Mouse (Mus musculus) brain, embryonic 18.5 days (tissue): Measurements from ENCODE around the gene Lmln.
"Not testable (repeated sequence)": the region's sequence is repeated elsewhere in the genome, so short reads cannot be mapped to it uniquely, and the experiment has no call there.

Source experiments
- DNase-seq: peaks from one replicate; pipeline ENCODE4 v3.0.0-alpha.2; 2012; ENCODE audit warnings: low read depth, low spot score

Gene Lmln

GRCm38 (mm10) chr16:33135167-33135566 lies 72.8 kb downstream of the Lmln start:
- DNase-seq: no peak

- DNase-seq: not testable (repeated sequence)
These were observed 76.7 kb downstream of the Lmln start for GRCm38 (mm10) chr16:33139061-33139460.

DNA sequence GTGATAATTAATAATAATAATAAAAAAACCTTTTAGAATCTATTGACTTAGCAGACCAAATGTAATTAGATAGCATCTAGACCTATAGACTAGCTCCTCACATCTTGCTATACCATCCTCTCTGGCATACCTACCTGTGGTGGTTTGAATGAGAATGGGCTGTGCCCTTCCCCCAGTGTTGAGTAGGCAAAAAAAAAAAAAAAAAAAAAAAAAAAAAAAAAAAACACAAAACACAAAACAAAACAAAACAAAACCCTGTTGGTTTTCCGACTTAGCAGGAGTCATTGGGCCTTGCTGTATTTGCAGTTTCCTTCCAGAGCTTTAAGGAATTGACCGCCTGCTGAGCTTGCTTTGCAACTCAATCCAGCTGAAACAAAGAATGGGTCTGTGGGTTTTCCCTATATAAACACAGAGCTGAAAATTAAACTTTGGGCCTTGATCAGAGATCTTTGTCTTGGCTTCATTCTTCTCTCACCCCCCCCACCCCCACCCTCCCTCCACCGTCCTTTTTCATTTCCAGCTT lies 79.5 kb downstream of the Lmln start:
- DNase-seq: no peak

- DNase-seq: no peak
These were observed 81.1 kb downstream of the Lmln start for GRCm38 (mm10) chr16:33143452-33143851.

- DNase-seq: no peak
These were observed 83.9 kb downstream of the Lmln start for GRCm38 (mm10) chr16:33146185-33146584.

- no peak for DNase-seq
These were observed 85.8 kb downstream of the Lmln start for GRCm38 (mm10) chr16:33148135-33148534.

GRCm38 (mm10) chr16:33150875-33151274 lies 88.6 kb downstream of the Lmln start:
- DNase-seq: not testable (repeated sequence)

- peak; percentile 87 for DNase-seq
These were observed 89.2 kb downstream of the Lmln start for GRCm38 (mm10) chr16:33151558-33151957.

- DNase-seq: no peak
These were observed 92.7 kb downstream of the Lmln start for GRCm38 (mm10) chr16:33154992-33155391.

- no peak for DNase-seq
These were observed 95.7 kb downstream of the Lmln start for GRCm38 (mm10) chr16:33158006-33158405.

GRCm38 (mm10) chr16:33158590-33159071 lies 96.3 kb downstream of the Lmln start:
- DNase-seq: no peak

DNA sequence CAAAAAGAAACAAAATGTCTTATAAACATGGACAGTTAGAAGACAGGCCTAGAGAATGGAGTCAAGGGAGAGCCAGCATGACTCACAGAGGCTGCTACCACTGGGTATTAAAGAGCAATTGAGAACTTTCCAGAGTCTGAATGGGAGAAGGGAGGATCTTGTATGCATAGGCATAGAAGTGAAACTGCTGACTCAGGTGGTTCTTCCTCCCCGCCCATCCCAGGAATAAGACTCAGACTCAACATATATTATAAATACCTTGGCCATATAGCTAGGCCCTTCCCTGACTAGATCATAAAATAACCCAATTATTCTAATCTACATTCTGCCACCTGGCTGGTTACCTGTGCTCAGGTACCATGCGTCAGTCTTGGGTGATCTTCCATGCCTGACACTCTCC lies 97.0 kb downstream of the Lmln start:
- no peak for DNase-seq

DNA sequence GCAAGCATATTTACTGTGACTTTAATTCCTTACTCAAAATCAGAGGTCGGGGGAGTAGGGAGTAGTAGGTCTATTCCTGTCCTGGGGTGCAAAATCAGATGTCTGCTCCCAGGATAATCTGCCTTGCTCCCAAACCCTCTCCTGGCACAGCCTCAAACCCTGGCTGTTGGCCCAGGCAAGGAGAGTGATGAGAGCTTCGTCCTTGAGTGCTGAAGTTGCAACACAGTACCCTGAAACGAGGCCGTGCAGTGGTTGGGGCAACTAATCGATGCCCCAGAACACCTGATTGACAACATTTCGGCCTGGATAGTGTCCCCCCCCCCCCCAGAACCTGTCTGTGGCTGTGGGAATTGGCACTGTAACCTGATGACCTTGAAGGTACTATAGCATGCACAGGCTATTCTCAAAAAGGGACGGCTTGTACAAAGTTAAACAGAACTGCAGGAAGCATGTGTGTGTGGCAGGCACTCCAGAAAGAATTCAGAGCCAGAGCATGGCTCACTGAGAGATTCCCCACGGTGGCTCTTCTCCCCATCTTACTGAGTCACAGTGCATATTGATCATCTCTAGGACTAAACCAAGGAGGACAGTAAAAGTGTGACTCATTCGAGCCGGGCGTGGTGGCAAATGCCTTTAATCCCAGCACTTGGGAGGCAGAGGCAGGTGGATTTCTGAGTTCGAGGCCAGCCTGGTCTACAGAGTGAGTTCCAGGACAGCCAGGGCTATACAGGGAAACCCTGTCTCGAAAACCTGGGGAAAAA lies 101.2 kb downstream of the Lmln start:
- DNase-seq: no peak

GRCm38 (mm10) chr16:33166284-33166683 lies 104.0 kb downstream of the Lmln start:
- DNase-seq: not testable (repeated sequence)

DNA sequence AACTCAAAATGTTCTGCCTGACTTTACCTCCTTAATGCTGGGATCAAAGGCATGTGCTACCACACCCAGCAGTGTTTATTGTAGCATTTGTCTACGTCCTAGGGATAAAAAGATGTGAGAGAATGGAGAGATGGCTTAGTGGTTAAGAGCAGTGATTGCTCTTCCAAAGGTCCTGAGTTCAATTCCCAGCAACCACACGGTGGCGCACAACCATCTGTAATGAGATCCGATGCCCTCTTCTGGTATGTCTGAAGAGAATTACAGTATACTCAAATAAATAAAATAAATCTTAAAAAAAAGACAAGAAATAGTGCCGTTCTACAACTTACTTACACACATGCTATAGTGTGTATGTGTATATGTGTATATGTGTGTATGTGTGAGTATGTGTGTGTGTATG lies 105.2 kb downstream of the Lmln start:
- DNase-seq: no peak

DNA sequence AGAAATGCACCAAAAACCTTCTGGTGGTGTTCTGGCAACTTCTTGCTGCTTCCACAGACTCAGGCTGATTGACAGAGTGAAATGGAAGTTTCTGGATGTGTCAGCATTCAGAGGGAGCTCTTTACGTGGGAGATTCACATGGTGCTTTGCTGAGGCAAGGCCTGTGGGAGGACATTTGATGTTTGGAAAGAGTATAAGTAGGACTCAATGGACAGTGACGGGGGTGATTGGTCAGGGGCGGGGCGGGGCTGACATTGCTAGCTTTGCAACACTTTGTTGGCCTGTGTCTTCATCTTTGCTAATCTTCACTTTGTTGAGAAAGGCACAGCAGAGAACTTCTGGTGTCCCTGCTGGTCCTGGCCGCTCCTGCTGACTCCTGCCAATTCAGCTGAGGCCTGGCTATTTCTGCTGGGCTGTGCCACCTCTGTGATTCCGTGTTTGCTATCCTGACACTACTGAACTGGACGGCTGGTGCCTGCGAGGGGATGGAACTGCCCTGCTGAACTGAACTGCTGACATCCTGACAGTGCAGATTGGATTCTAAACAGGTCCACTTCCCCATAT lies 107.2 kb downstream of the Lmln start:
- no peak for DNase-seq

- no peak for DNase-seq
These were observed 108.6 kb downstream of the Lmln start for GRCm38 (mm10) chr16:33170716-33171587.

- no peak for DNase-seq
These were observed 109.5 kb downstream of the Lmln start for GRCm38 (mm10) chr16:33171800-33172199.

DNA sequence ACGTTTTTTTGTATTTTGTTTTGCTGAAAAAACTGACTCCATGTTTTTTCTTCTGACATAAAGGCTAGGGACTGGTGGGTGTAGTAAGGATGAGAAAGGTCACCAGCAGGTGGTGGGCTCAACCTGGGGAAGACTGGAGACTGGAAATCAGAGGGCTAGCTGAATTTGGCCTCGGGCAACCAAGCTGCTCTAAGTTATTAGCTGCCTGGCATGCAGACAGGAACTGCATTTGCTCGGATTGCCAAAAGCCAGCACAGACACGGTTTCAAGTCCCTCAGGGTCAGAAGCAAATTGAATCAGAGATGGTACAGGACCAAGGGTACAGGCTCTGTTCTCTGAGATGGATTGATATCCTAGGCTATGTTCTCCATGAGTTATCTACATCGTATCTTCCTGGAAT lies 110.8 kb downstream of the Lmln start:
- no peak for DNase-seq

DNA sequence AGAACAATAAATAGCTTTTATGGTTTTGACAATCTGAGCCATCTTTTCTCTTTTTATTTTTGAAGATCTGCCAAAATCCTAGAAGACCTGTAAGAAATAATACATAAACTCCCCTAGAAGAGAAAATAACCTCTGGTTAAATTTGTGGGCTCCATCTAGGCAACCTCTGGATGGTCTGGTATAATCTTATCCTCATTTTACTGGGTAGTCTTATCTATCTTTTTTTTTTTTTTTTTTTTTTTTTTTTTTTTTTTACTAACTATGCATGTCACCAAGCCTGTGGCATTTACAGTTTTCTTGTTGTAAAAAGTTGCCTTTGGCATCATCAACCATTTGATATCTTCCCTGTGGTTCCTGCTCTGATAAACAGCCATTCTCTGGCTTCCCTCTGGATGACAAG lies 112.4 kb downstream of the Lmln start:
- no peak for DNase-seq

DNA sequence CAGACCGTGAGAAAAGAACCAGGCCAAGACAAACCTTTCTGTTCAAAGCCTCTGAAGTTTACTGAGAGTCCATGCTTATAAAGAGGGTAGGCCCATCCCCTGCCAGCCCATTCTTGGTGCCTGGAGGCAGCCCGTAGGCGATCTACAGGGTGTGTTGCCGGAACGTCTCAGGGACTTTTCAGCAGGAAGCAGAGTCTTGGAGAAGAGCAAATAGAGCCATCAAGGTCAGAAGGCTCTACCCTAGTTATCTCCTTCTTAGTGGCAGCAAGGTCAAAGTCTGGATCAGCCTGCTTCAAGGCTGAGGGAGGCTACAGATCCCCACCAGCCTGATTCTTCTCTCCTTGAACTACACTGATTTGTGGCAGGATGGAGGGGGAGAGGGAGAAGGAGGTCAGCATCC lies 114.5 kb downstream of the Lmln start:
- DNase-seq: not testable (repeated sequence)
